Mouse (Mus musculus): Measurements from ENCODE around the gene Ucp3.

- TF ChIP-seq CTCF (conservative IDR thresholded peaks at IDR 0.05 in 1 of 2, IDR thresholded peaks at IDR 0.05 in 1 of 2; ENCODE audit: low read depth in 2 of 2, low read length in 2 of 2), result no peak
- no peak for TF ChIP-seq POLR2AphosphoS2 (IDR thresholded peaks at IDR 0.05; ENCODE audit: low read depth, low read length)
- no peak for TF ChIP-seq EP300 (IDR thresholded peaks at IDR 0.05; ENCODE audit: low read length)
- TF ChIP-seq POLR2A (IDR thresholded peaks at IDR 0.05; ENCODE audit: low read depth, low read length), result no peak
- TF ChIP-seq ZKSCAN1 (IDR thresholded peaks at IDR 0.05; ENCODE audit: borderline replicate concordance, low read depth, low read length), result no peak
- TF ChIP-seq RAD21 (IDR thresholded peaks at IDR 0.05; ENCODE audit: low read depth, low read length), result no peak
- TF ChIP-seq MAZ (IDR thresholded peaks at IDR 0.05; ENCODE audit: low read depth, low read length), result no peak
- TF ChIP-seq ZNF384 (IDR thresholded peaks at IDR 0.05; ENCODE audit: low read depth, low read length), result no peak
- TF ChIP-seq ZC3H11A (IDR thresholded peaks at IDR 0.05; ENCODE audit: low read depth, low read length), result no peak
- TF ChIP-seq RCOR1 (conservative IDR thresholded peaks at IDR 0.05; ENCODE audit: low read depth, low read length), result no peak
- TF ChIP-seq SIN3A (IDR thresholded peaks at IDR 0.05; ENCODE audit: low read length), result no peak
- no peak for TF ChIP-seq MYC (IDR thresholded peaks at IDR 0.05; ENCODE audit: low read depth, low read length)
These were observed 61.4 kb downstream of the Ucp3 start for GRCm38 (mm10) chr7:100534216-100534615.
